Mouse (Mus musculus) cerebellum, adult 18-20 months (tissue): ENCODE data around the gene Ccdc171.

ENCODE experiments used
- DNase-seq, 2 experiments: peaks; one replicate each; pipeline ENCODE4 v3.0.0; 2021

The Ccdc171 gene

GRCm38 (mm10) chr4:83798674-83799430 is 273.5 kb downstream of the Ccdc171 start:
- DNase-seq = no peak

- no peak for DNase-seq
These were observed 275.1 kb downstream of the Ccdc171 start for GRCm38 (mm10) chr4:83800402-83800801.

DNA sequence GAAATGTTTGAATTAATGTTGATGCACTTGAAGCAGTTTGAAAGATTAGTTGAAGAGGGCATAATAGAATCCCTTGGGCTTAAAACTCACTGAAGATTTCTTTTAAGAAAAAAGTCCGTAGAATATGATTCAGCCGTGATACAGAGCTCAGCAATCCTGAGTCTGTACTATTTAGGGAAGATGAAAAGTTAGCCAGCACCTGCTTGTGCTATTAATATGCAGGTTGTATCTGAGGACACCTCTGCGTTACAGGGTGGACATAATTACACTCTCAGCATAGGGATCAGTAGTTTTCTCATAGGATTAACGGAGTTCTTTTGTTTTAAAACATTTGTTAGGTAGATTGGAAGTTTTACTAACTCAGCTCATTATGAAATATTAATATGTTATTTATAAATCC is 291.6 kb downstream of the Ccdc171 start:
- no peak for DNase-seq

GRCm38 (mm10) chr4:83829718-83830459 is 304.5 kb downstream of the Ccdc171 start:
- no peak for DNase-seq

- DNase-seq = no peak
These were observed 305.8 kb downstream of the Ccdc171 start for GRCm38 (mm10) chr4:83830891-83831880.

- no peak for DNase-seq
These were observed 313.7 kb downstream of the Ccdc171 start for GRCm38 (mm10) chr4:83839077-83839476.

DNA sequence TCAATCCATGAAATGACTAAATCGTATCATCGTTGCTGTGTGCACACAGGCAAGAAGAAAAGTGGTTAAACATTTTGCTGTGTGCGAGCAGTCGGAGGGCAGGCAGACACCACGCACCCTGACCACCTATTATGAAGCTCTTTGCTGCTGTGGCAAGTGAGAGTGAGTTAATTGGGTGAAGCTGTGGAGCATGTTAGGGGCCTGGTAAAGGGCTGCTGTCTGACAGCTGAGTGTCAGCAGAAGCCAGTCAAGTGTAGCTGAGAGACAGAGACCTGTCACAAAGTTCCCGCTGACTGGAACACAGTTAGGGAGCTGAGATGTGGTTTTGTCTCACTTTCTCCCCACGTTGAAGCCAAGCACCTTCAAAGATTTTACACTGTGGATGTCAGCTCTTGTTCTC is 321.0 kb downstream of the Ccdc171 start:
- no peak for DNase-seq

DNA sequence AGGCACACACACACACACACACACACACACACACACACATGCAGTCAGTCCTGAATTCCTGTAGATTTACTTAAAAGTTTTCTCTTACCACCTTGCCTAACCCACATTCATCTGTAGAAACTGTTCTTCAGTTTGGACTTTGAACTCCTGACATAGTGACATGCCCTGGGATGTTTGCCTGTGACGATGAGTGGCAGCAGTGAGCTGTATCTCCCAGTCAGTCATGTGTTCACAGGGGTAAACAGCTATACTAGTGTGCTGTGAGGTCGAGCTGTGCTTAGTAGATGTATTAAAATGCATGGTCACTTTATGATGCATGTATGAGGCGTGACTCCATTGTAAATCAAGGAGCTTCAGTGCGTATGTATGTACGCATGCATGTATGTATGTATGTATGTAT is 328.5 kb downstream of the Ccdc171 start:
- DNase-seq = no peak

GRCm38 (mm10) chr4:83861706-83862105 is 336.4 kb downstream of the Ccdc171 start:
- DNase-seq = no peak

- no peak for DNase-seq
These were observed 336.9 kb downstream of the Ccdc171 start for GRCm38 (mm10) chr4:83862295-83862694.

DNA sequence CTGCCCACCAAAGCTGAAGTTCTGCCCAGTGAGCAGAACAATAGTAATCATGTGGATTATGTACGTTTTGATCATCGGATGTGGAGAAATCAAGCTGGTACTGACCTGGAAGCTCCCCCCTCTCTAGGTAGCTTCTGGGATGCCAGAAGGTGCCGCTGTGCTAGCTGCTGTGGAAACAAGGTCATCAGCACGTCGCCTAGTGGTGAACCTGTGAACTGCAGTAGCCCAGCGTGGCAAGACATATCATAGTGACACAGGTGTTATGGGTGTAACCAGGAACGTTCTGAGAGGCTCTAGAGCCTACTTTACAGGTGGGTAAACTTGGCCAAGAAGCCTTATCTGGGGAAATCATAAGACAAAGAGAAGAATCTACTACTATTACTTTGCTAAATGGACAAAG is 351.3 kb downstream of the Ccdc171 start:
- DNase-seq = no peak

- DNase-seq = no peak
These were observed 352.9 kb downstream of the Ccdc171 start for GRCm38 (mm10) chr4:83878236-83878635.

GRCm38 (mm10) chr4:83888459-83889054 is 363.2 kb downstream of the Ccdc171 start:
- no peak for DNase-seq

DNA sequence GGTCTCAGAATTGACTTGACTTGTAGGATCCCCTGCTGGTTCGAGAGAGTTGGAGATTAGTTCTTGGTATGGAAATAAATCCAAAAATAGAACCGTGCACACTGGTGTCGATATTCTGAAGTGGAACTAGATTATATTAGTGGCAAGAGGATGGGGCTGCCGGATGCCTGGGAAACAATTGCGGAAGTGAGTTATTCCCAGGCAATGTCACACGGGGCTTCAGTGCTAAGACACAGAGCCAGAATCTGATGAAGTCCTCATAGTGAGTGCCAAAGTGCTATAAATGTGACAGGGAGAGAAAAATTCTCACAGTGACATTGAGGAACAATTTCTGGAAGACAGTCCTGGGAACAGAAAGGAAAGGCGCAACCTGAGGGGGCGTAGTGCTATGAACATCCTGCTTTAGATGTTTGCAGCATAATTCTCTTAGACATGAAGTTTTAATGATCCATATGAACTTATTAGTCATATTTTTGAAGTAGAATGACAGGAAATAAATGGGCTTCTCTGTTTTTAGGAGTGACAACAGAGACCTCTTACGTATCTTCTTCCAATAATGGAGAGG is 376.8 kb downstream of the Ccdc171 start:
- DNase-seq = no peak
